Mouse (Mus musculus) stomach, postnatal 0 days (tissue): ENCODE measurements around the gene Psmd13.

Experiments used
- CTCF ChIP-seq: IDR thresholded peaks from 2 replicates; pipeline ENCODE4 v1.5.1; 2016; ENCODE audit warnings: antibody characterized with exemption, low read depth, mild to moderate bottlenecking, moderate library complexity
- EP300 ChIP-seq: optimal IDR thresholded peaks from 2 replicates; pipeline ENCODE3; 2016; ENCODE audit warnings: antibody characterized with exemption

- TF ChIP-seq CTCF (no peak), EP300 (no peak)
Observed at GRCm38 (mm10) chr7:140902036-140902875, 20.5 kb downstream of the Psmd13 start.
